Mouse (Mus musculus) right cerebral cortex, postnatal 14 days (tissue): ENCODE measurements around the gene Ubqln2.

ENCODE experiments used
- DNase-seq: peaks from one replicate; pipeline ENCODE4 v3.0.0; 2022

The Ubqln2 gene

GRCm38 (mm10) chrX:153497688-153498516, at the start of gene Ubqln2:
Gene Ubqln2, plus strand, starts transcription at chrX:153498227.
- DNase-seq, result peak; percentile 74

- no peak for DNase-seq
Observed at GRCm38 (mm10) chrX:153451946-153452345, 46.1 kb upstream of the Ubqln2 start.

GRCm38 (mm10) chrX:153476760-153477248, 21.2 kb upstream of the Ubqln2 start:
- DNase-seq, result no peak

- DNase-seq, result no peak
Observed at GRCm38 (mm10) chrX:153492326-153492725, 5.7 kb upstream of the Ubqln2 start.

GRCm38 (mm10) chrX:153498665-153499293, 752 bp downstream of the Ubqln2 start:
- peak; percentile 23 for DNase-seq

- DNase-seq, result peak; percentile 8
Observed at GRCm38 (mm10) chrX:153499294-153500046, 1.4 kb downstream of the Ubqln2 start.

GRCm38 (mm10) chrX:153500047-153500345, 2.0 kb downstream of the Ubqln2 start:
- DNase-seq, result peak; percentile 8

- DNase-seq, result no peak
Observed at GRCm38 (mm10) chrX:153505954-153506353, 7.9 kb downstream of the Ubqln2 start.

GRCm38 (mm10) chrX:153515491-153515890, 17.5 kb downstream of the Ubqln2 start:
- no peak for DNase-seq

GRCm38 (mm10) chrX:153528399-153528798, 30.4 kb downstream of the Ubqln2 start:
- DNase-seq, result no peak
